Mouse (Mus musculus) heart, embryonic 16.5 days (tissue): ENCODE results near the gene Vmn1r28. TPM values are rescaled to one million over a fixed set of nuclear protein-coding genes. Genes with fewer than 3 reads are reported as not detected.
"Not testable (repeated sequence)": the region's sequence is repeated elsewhere in the genome, so short reads cannot be mapped to it uniquely, and the experiment has no call there.

Experiments used
- ATAC-seq: fragments of 200-750 bp; cut with Nextera tagmentation; replicated peaks from 2 replicates; pipeline ENCODE4 v1.8.0; 2017; ENCODE audit warnings: moderate number of reproducible peaks; ENCODE audit not compliant: insufficient read depth, low FRiP score; ENCODE audit errors: extremely low read depth
- H3K27ac ChIP-seq: fragments of 300-500 bp; sonication (generic); 2 replicates; pipeline ENCODE4 v1.5.1; 2014; ENCODE audit warnings: mild to moderate bottlenecking, low read length, control low read depth, moderate library complexity
- H3K27me3 ChIP-seq: fragments of 300-500 bp; sonication (generic); 2 replicates; pipeline ENCODE4 v1.6.1; 2014; ENCODE audit warnings: low read length, mixed read lengths; ENCODE audit not compliant: control insufficient read depth, insufficient read depth
- H3K36me3 ChIP-seq: fragments of 300-500 bp; sonication (generic); 2 replicates; pipeline ENCODE4 v1.6.1; 2014; ENCODE audit not compliant: control insufficient read depth, insufficient read depth
- H3K4me1 ChIP-seq: fragments of 300-500 bp; sonication (generic); 2 replicates; pipeline ENCODE4 v1.6.1; 2014; ENCODE audit warnings: low read length, mixed read lengths; ENCODE audit not compliant: control insufficient read depth, insufficient read depth
- H3K4me2 ChIP-seq: fragments of 300-500 bp; sonication (generic); 2 replicates; pipeline ENCODE4 v1.6.1; 2014; ENCODE audit warnings: low read depth, mild to moderate bottlenecking, control low read depth, low read length
- H3K4me3 ChIP-seq: fragments of 300-500 bp; sonication (generic); 2 replicates; pipeline ENCODE4 v1.5.1; 2014; ENCODE audit warnings: mild to moderate bottlenecking, control low read depth, low read length
- H3K9ac ChIP-seq: fragments of 300-500 bp; sonication (generic); 2 replicates; pipeline ENCODE4 v1.6.1; 2014; ENCODE audit warnings: low read length, control low read depth
- H3K9me3 ChIP-seq: fragments of 300-500 bp; sonication (generic); replicated peaks from 2 replicates; pipeline ENCODE4 v1.6.1; 2016; ENCODE audit warnings: low read length; ENCODE audit not compliant: control insufficient read depth
- WGBS: fragments of 180-500 bp; shearing (Covaris S2); extraction: QIAGEN DNeasy Blood & Tissue Kit; methylation state at CpG from one replicate; pipeline ENCODE4 v1.1.7; 2014; 5-methylcytosine and 5-hydroxymethylcytosine counted together
- polyA plus RNA-seq: library from polyadenylated mRNA; unstranded; fragments of >200 nt; fragmentation: Nextera tagmentation; extraction: Ambion mirVana; gene quantifications from 2 replicates; pipeline ENCODE4 v1.2.1, GENCODE M21; 2015

Gene Vmn1r28
- polyA plus RNA-seq, result not detected in 2 replicates

DNA sequence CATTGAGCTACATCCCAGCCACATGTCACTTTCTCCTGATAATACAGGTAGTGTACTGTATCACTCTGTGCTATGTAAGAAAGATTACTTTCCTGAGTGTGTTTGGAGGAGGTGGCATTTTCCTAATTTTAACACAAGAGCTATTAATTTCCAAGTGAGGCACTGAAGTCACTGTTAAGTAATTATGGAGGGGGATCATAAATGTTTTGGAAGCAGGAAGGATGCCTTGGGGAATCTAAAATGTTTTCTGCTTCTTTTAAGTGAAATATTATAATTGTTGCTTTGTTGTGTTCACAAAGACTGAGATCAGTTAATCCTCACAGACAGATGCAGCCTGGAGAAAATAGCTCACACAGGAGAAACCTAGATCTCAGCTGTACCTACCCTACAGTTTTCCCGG lies at the start of gene Vmn1r28:
Vmn1r28 (plus strand) TSS at position 301 of the 400 bp plus-strand sequence.
- Histone ChIP-seq H3K9ac (no peak within 1 kb of the TSS), H3K4me2 (no peak within 1 kb of the TSS), H3K9me3 (no peaks in the 10 kb centered on the region), H3K27ac (no peak within 1 kb of the TSS), H3K36me3 (no peaks in the 10 kb centered on the region), H3K4me1 (no peaks in the 10 kb centered on the region), H3K4me3 (no peak within 1 kb of the TSS), H3K27me3 (no peaks in the 10 kb centered on the region)
- ATAC-seq, result no peak
- 61% methylated on average over 1 of the region's 1 CpGs for WGBS

DNA sequence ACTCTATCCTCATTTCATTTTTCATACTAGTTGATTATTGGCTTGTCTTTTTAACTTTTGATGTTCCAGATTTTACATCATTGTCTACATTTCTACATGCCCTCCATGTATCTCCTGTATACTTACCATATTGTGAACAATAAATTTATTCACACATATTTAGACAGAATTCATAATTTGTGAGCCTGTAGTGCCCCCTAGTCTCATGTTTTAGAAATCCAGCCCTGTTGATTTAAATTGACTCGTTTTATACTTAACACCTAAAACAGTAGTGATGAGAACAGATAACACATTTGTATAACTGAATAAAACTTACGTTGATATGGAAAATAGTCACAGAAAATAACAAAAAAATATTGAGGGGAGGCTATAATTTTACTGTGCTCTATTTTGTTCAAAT lies 45.7 kb upstream of the Vmn1r28 start:
- Histone ChIP-seq H3K27me3 (no peaks in the 10 kb centered on the region), H3K9me3 (no peaks in the 10 kb centered on the region), H3K36me3 (no peaks in the 10 kb centered on the region), H3K4me1 (no peaks in the 10 kb centered on the region), H3K4me2 (no peak overlapping the region), H3K4me3 (no peak overlapping the region), H3K9ac (no peak overlapping the region), H3K27ac (no peak overlapping the region)
- no peak for ATAC-seq
- 67% methylated on average over 2 of the region's 2 CpGs for WGBS

DNA sequence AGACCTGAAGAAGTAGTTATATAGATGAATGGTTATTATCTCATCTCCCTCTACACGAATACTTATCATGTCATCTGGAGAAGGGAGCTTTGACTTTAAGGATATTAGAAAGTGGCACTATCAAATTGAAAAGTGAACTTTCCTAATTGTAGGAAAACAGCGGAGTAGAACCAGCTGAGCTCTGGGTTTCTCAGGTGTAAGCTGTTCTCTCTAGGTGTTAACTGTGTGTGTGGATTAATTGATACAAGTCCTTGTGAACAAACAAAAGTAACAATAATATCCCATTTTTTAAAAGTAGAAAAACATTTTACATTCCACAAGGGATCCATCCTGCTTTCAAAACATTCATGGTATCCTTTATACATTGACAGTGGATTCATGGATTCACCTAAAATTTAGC lies 43.1 kb upstream of the Vmn1r28 start, which contains the start of gene Vmn1r27:
Vmn1r27 (minus strand) TSS at position 101 of the 400 bp plus-strand sequence.
- 62% methylated on average over 2 of the region's 2 CpGs for whole genome bisulfite sequencing
- H3K9me3 ChIP-seq, result no peaks in the 10 kb centered on the region
- H3K4me2 ChIP-seq, result no peak within 1 kb of the TSS
- H3K27ac ChIP-seq, result no peak within 1 kb of the TSS
- no peak within 1 kb of the TSS for H3K9ac ChIP-seq
- H3K27me3 ChIP-seq, result no peaks in the 10 kb centered on the region
- ATAC-seq, result no peak
- no peaks in the 10 kb centered on the region for H3K4me1 ChIP-seq
- H3K4me3 ChIP-seq, result no peak within 1 kb of the TSS
- no peaks in the 10 kb centered on the region for H3K36me3 ChIP-seq

DNA sequence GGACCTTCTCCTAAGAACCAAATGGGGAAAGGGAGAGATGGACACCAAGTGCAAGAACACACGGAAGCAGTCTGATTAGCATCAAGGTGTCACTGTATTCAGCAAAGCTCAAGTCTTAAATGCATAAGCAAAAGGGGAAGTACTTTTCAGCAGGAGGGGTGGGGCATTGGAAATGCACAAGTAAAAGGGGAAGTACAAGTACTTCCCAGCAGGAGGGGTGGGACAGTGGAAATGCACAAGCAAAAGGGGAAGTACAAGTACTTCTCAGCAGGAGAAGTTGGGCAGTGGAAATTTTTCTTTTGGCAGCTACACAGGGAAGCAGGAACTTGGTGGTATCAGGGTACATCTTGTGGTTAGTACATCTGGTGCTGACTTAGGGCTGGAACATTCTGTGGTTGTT lies 17.8 kb downstream of the Vmn1r28 start:
- not testable (repeated sequence) for ATAC-seq, H3K4me2 ChIP-seq, H3K36me3 ChIP-seq, H3K9ac ChIP-seq, H3K27me3 ChIP-seq, H3K27ac ChIP-seq, H3K4me3 ChIP-seq, H3K9me3 ChIP-seq, H3K4me1 ChIP-seq
- 85% methylated on average over 1 of the region's 1 CpGs for WGBS

DNA sequence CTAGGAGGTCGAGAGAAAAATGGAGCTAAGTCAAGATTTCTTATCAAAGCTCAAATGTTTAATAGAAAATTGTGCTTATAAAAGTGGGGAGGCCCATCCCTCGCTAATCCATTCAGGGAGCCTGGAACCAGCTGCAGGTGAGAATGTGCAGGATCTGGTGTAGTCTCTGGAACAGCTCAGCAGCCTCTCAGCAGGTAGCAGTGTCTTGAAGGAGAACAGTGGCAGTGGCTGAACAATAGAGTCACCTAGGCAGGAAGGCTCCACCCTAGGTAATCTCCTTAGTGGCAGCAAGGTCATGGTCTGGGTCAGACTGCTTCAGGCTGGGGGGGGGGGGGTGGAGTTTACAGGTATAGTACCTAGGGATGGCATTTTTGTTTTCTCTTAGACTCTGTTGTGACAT lies 30.4 kb downstream of the Vmn1r28 start:
- no peaks in the 10 kb centered on the region for H3K4me1 ChIP-seq
- no peaks in the 10 kb centered on the region for H3K36me3 ChIP-seq
- no peaks in the 10 kb centered on the region for H3K27me3 ChIP-seq
- H3K4me2 ChIP-seq, result no peak overlapping the region
- no peak overlapping the region for H3K4me3 ChIP-seq
- WGBS, result 59% methylated on average over 2 of the region's 2 CpGs
- no peak overlapping the region for H3K27ac ChIP-seq
- no peaks in the 10 kb centered on the region for H3K9me3 ChIP-seq
- no peak overlapping the region for H3K9ac ChIP-seq
- ATAC-seq, result no peak

DNA sequence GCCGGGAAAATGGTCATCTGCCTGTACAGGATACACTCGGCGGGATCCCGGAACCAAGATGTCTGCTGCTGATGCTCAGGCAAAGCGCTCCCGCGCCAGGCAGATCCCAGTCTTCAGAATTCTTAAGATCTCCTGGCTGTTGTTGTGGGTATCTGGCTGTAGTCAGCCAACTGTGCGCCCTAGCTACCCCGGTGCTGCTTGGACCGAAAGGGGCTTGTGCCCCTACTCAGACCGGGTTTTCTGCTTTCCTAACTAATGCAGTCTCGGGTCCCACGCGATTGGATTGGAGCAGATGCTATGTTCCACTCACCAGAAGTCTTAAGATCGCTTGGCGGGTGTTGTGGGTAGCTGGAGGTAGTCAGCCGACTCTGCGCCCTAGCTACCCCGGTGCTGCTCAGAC lies 36.7 kb downstream of the Vmn1r28 start:
- not testable (repeated sequence) for H3K27me3 ChIP-seq, ATAC-seq, H3K9me3 ChIP-seq, H3K4me3 ChIP-seq, H3K9ac ChIP-seq, H3K27ac ChIP-seq, H3K4me1 ChIP-seq, H3K4me2 ChIP-seq, H3K36me3 ChIP-seq
- WGBS, result 83% methylated on average over 16 of the region's 19 CpGs

DNA sequence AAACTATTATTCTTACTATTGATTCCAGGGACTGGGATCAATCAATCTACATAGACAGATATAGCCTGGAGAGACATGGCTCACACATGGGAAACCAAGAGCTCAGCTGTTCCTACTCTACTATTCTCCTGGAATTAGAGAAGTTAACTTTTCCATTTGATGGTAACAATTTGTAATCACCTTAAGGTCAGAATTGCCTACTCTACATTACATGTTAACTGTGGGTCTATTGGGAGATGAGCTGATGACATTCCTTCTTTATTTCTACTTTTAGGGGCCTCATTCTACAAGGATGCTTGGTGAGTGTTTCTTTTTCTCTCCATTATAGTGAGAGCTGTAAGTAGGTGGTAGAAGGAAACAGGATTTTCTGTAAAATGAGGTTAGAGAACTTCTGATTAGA lies 39.4 kb downstream of the Vmn1r28 start, which contains the start of gene Vmn1r29:
Vmn1r29 (plus strand) TSS at position 301 of the 400 bp plus-strand sequence.
- H3K36me3 ChIP-seq, result no peaks in the 10 kb centered on the region
- no peak within 1 kb of the TSS for H3K27ac ChIP-seq

More for the DNA sequence above, 39.4 kb downstream of the Vmn1r28 start, which contains the start of gene Vmn1r29:
- ATAC-seq, result no peak
- no peak within 1 kb of the TSS for H3K4me2 ChIP-seq
- no peak within 1 kb of the TSS for H3K4me3 ChIP-seq
- no peaks in the 10 kb centered on the region for H3K27me3 ChIP-seq
- H3K9me3 ChIP-seq, result no peaks in the 10 kb centered on the region
- no peak within 1 kb of the TSS for H3K9ac ChIP-seq
- H3K4me1 ChIP-seq, result no peaks in the 10 kb centered on the region

Other genes with a start within 250 kb of the Vmn1r28 start
- not detected in 2 replicates for gene Vmn1r26, start 246.9 kb upstream of the Vmn1r28 start, polyA plus RNA-seq
- gene Vmn1r27, start 43.2 kb upstream of the Vmn1r28 start, polyA plus RNA-seq, result not detected in 2 replicates
- gene Vmn1r29, start 39.5 kb downstream of the Vmn1r28 start, polyA plus RNA-seq, result not detected in 2 replicates
- not detected in 2 replicates for gene Vmn1r30, start 181.3 kb downstream of the Vmn1r28 start, polyA plus RNA-seq
- not detected in 2 replicates for gene Vmn1r31, start 213.3 kb downstream of the Vmn1r28 start, polyA plus RNA-seq